Mouse (Mus musculus) heart, adult 2 months (tissue): ENCODE results near the gene Thap4. TPM values are rescaled to one million over a fixed set of nuclear protein-coding genes. Genes with fewer than 3 reads are reported as not detected.
A peak's percentile ranks its signal among the peaks of the same experiment; 100 is the strongest.

ENCODE experiments used
- DNase-seq, 2 experiments: peaks; one replicate each; pipeline ENCODE4 v3.0.0; 2021
- H3K27ac ChIP-seq: fragments of 200-600 bp; 2 replicates; pipeline ENCODE4 v1.8.1; 2022
- H3K27me3 ChIP-seq: fragments of 200-500 bp; 2 replicates; pipeline ENCODE4 v1.6.1; 2012; ENCODE audit warnings: mild to moderate bottlenecking, low read length, inconsistent platforms, mixed read lengths; ENCODE audit not compliant: control insufficient read depth, insufficient read depth
- H3K36me3 ChIP-seq: fragments of 200-500 bp; 2 replicates; pipeline ENCODE4 v1.6.1; 2012; ENCODE audit warnings: low read length, inconsistent platforms; ENCODE audit not compliant: control insufficient read depth, insufficient read depth
- H3K4me1 ChIP-seq: fragments of 200-500 bp; 2 replicates; pipeline ENCODE4 v1.6.1; 2011; ENCODE audit warnings: low read length; ENCODE audit not compliant: control insufficient read depth, insufficient read depth
- H3K4me3 ChIP-seq: fragments of 200-600 bp; 2 replicates; pipeline ENCODE4 v1.8.1; 2022
- H3K79me2 ChIP-seq: fragments of 200-500 bp; replicated peaks from 2 replicates; pipeline ENCODE4 v1.6.1; 2012; ENCODE audit warnings: mild to moderate bottlenecking, inconsistent platforms, low read length, moderate library complexity, mixed read lengths; ENCODE audit not compliant: control insufficient read depth, insufficient read depth
- H3K9ac ChIP-seq: fragments of 200-500 bp; 2 replicates; pipeline ENCODE4 v1.6.1; 2012; ENCODE audit warnings: low read depth, mild to moderate bottlenecking, control low read depth, inconsistent platforms, low read length, mixed read lengths
- CTCF ChIP-seq: fragments of 200-600 bp; IDR thresholded peaks from 2 replicates; pipeline ENCODE4 v1.8.1; 2022; ENCODE audit warnings: antibody characterized with exemption, mild to moderate bottlenecking, moderate library complexity
- EP300 ChIP-seq: fragments of 200-500 bp; IDR thresholded peaks from 2 replicates; pipeline ENCODE4 v1.6.1; 2011; ENCODE audit warnings: low read depth, low read length, control low read depth; ENCODE audit not compliant: insufficient read depth
- POLR2A ChIP-seq: fragments of 200-500 bp; IDR thresholded peaks from 2 replicates; pipeline ENCODE4 v1.6.1; 2011; ENCODE audit warnings: mild to moderate bottlenecking, low read depth, low read length, control low read depth; ENCODE audit not compliant: insufficient read depth
- WGBS: fragments of 180-500 bp; shearing (Covaris S2); methylation state at CpG from one replicate; pipeline ENCODE4 v1.1.7; 2018; 5-methylcytosine and 5-hydroxymethylcytosine counted together
- intact Hi-C: fragments of 180-260 bp; cut with DNase I; formaldehyde crosslinking; loops from one replicate; pipeline ENCODE4 v1.15.1; 2025
- polyA plus RNA-seq: library from polyadenylated mRNA; depleted of rRNA; stranded (reverse); fragments of >200 nt; gene quantifications from 2 replicates; pipeline ENCODE4 v1.2.3, GENCODE M21; 2012
- total RNA-seq, 2 experiments: library from RNA; stranded (reverse); gene quantifications; 2 replicates each; pipeline ENCODE4 v1.2.3; 2021

Gene Thap4
- total and polyA plus RNA-seq, 3 experiments = 69.0 to 80.4 (median 75.0) TPM

GRCm38 (mm10) chr1:93741987-93742386 lies 12.7 kb downstream of the Thap4 start:
- H3K79me2 ChIP-seq = no peaks in the 10 kb centered on the region; the same call in 1 of the 2 replicates
- H3K4me1 ChIP-seq = peaks cover 4% of the 10 kb centered on the region
- intact Hi-C loops = no loop called here
- H3K9ac ChIP-seq = no peak overlapping the region
- H3K27ac ChIP-seq = no peak overlapping the region
- WGBS = 23% methylated on average over 4 of the region's 4 CpGs
- TF ChIP-seq EP300 (no peak), POLR2A (no peak), CTCF (no peak)
- H3K27me3 ChIP-seq = no peaks in the 10 kb centered on the region
- no peak for DNase-seq
- H3K4me3 ChIP-seq = no peak overlapping the region
- peaks cover 8% of the 10 kb centered on the region for H3K36me3 ChIP-seq

DNA sequence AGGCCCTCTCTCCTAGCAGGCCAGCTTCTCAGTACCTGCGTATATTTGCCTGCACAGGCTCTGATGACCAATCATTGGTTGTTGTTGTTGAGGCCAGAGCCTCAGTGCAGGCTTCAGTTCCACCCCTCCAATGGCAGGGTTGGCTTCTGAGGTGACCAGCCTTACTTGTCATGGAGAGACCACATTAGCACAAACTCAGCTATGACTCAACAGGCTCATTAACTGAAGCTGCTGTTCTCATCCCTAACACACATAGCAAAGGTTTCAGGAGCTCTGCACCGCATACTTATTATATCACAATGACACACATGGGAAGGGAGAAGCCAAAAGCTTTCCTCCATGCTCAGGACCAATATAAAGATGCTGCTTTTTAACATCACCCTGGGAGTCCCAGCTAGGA lies 14.0 kb downstream of the Thap4 start:
- no peak for DNase-seq
- Histone ChIP-seq H3K27ac (no peak overlapping the region), H3K9ac (no peak overlapping the region), H3K36me3 (peaks cover 5% of the 10 kb centered on the region), H3K4me3 (no peak overlapping the region), H3K27me3 (no peaks in the 10 kb centered on the region), H3K79me2 (no peaks in the 10 kb centered on the region; the same call in 1 of the 2 replicates), H3K4me1 (peaks cover 4% of the 10 kb centered on the region)
- 86% methylated on average over 2 of the region's 2 CpGs for WGBS
- TF ChIP-seq EP300 (no peak), CTCF (no peak), POLR2A (no peak)
- intact Hi-C loops = no loop called here

DNA sequence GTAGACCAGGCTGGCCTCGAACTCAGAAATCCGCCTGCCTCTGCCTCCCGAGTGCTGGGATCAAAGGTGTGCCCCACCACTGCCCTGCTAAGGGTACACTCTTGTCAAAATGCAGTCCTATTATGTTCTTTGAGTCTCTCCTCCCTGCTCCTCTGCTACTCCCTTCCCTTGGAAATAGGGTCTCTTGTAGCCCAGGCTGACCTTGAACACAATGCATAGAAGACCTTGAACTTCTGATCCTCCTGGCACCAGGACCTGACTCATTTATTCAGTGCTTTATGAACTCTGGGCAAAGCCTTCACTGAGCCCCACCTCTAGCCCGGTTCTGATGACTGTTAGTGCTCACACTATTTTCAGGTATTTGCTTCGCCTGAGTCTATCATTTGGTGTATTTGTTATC lies 17.0 kb downstream of the Thap4 start:
- intact Hi-C loops = no loop called here
- Histone ChIP-seq H3K4me3 (no peak overlapping the region), H3K79me2 (no peaks in the 10 kb centered on the region; the same call in 1 of the 2 replicates), H3K36me3 (peaks cover 5% of the 10 kb centered on the region), H3K27me3 (no peaks in the 10 kb centered on the region), H3K9ac (no peak overlapping the region), H3K27ac (no peak overlapping the region), H3K4me1 (peaks cover 4% of the 10 kb centered on the region)
- WGBS = 93% methylated on average over 5 of the region's 5 CpGs
- TF ChIP-seq CTCF = no peak
- no peak for TF ChIP-seq POLR2A
- no peak for TF ChIP-seq EP300
- no peak for DNase-seq

GRCm38 (mm10) chr1:93735859-93736258 lies 18.8 kb downstream of the Thap4 start:
- intact Hi-C loops = no loop called here
- H3K36me3 ChIP-seq = no peaks in the 10 kb centered on the region
- no peak overlapping the region for H3K9ac ChIP-seq
- no peaks in the 10 kb centered on the region; the same call in 1 of the 2 replicates for H3K79me2 ChIP-seq
- no peak for TF ChIP-seq POLR2A
- TF ChIP-seq CTCF = no peak
- no peak for TF ChIP-seq EP300
- H3K4me3 ChIP-seq = no peak overlapping the region
- WGBS = 91% methylated on average over 3 of the region's 3 CpGs
- no peaks in the 10 kb centered on the region for H3K27me3 ChIP-seq
- peaks cover 2% of the 10 kb centered on the region; the same call in 1 of the 2 replicates for H3K4me1 ChIP-seq
- no peak overlapping the region for H3K27ac ChIP-seq
- DNase-seq = no peak

- peaks cover 2% of the 10 kb centered on the region; the same call in 1 of the 2 replicates for H3K4me1 ChIP-seq
- TF ChIP-seq CTCF = no peak
- no peak for TF ChIP-seq EP300
- no peak for TF ChIP-seq POLR2A
- WGBS = 33% methylated on average over 3 of the region's 3 CpGs
- H3K27me3 ChIP-seq = no peaks in the 10 kb centered on the region
- intact Hi-C loops = no loop called here
- H3K27ac ChIP-seq = peak overlapping the region; percentile 46; the same call in 1 of the 2 replicates
- H3K36me3 ChIP-seq = no peaks in the 10 kb centered on the region
- H3K4me3 ChIP-seq = peak overlapping the region; percentile 35; the same call in 1 of the 2 replicates
- H3K79me2 ChIP-seq = no peaks in the 10 kb centered on the region; the same call in 1 of the 2 replicates
- no peak for DNase-seq
- H3K9ac ChIP-seq = no peak overlapping the region
These were observed 22.8 kb downstream of the Thap4 start for GRCm38 (mm10) chr1:93731880-93732281.

GRCm38 (mm10) chr1:93731103-93731502 lies 23.6 kb downstream of the Thap4 start:
- no peak for DNase-seq
- WGBS = 77% methylated on average over 5 of the region's 5 CpGs

More at GRCm38 (mm10) chr1:93731103-93731502, 23.6 kb downstream of the Thap4 start:
- H3K27ac ChIP-seq = no peak overlapping the region; the same call in 1 of the 2 replicates
- H3K79me2 ChIP-seq = no peaks in the 10 kb centered on the region; the same call in 1 of the 2 replicates
- H3K9ac ChIP-seq = no peak overlapping the region
- TF ChIP-seq POLR2A (no peak), EP300 (no peak), CTCF (no peak)
- intact Hi-C loops = no loop called here
- H3K27me3 ChIP-seq = no peaks in the 10 kb centered on the region
- H3K36me3 ChIP-seq = no peaks in the 10 kb centered on the region
- H3K4me1 ChIP-seq = peaks cover 4% of the 10 kb centered on the region; the same call in 1 of the 2 replicates
- peak overlapping the region; percentile 35; the same call in 1 of the 2 replicates for H3K4me3 ChIP-seq
